17 mouse cellular contexts compared by ENCODE assay signal in genomic region chr3:145780784-145781442, GRCm38 (mm10). TPM values are rescaled to one million over a fixed set of nuclear protein-coding genes. Genes with fewer than 3 reads are reported as not detected.
DNase-seq lines count a peak whose midpoint lies in the region; ATAC-seq and TF ChIP-seq lines count a peak whose summit lies in the region.
"Had no signal": no experiment of that assay in that cellular context is flagged by ENCODE, and none has a peak within 500 bp of the region (broad histone marks: within the 10 kb centered on the region; RNA-seq: fewer than 3 reads in every experiment).

No protein-coding gene starts in this region.

- no peak for DNase-seq in intestine, embryonic 14.5 days (ENCODE audit: low spot score)
- DNase-seq in liver, embryonic 14.5 days (ENCODE audit: low read depth in 3 of 3, low spot score in 3 of 3) = no peak
- DNase-seq in right cerebral cortex, adult 2 months (ENCODE audit: low spot score in 2 of 2) = no peak
- no peak for DNase-seq in right cerebral cortex, postnatal 14 days
- no peak for DNase-seq in gastrocnemius, adult 8-10 months (ENCODE audit: low spot score in 2 of 2)
- DNase-seq: B cell, adult 2 months; cerebellum, adult 9-10 months; lung, postnatal 10 days; thymus, adult 2 months had no signal

- H3K36me3 ChIP-seq in E14TG2a.4 (ENCODE audit: insufficient read depth, low read length) = no peaks in the 10 kb centered on the region
- H3K36me3 ChIP-seq in intestine, embryonic 14.5 days (ENCODE audit: control insufficient read depth, insufficient read depth, low read length) = no peaks in the 10 kb centered on the region
- H3K36me3 ChIP-seq in kidney, embryonic 16.5 days (ENCODE audit: insufficient read depth, low read length) = no peaks in the 10 kb centered on the region
- no peaks in the 10 kb centered on the region for H3K36me3 ChIP-seq in liver, embryonic 14.5 days (replicated peaks; ENCODE audit: control insufficient read depth, insufficient read depth, low read depth)
- H3K36me3 ChIP-seq in heart, embryonic 11.5 days (ENCODE audit: control insufficient read depth, insufficient read depth, low read length) = no peaks in the 10 kb centered on the region
- H3K36me3 ChIP-seq: embryonic facial prominence, embryonic 12.5 days; forebrain, embryonic 12.5 days; heart, embryonic 10.5 days; hindbrain, embryonic 10.5 days; midbrain, embryonic 12.5 days had no signal

- H3K4me2 ChIP-seq in intestine, embryonic 14.5 days (ENCODE audit: low read length) = peak overlapping the region; percentile 15; the same call in 1 of the 2 replicates
- H3K4me2 ChIP-seq in kidney, embryonic 16.5 days (replicated peaks; ENCODE audit: low read depth, low read length) = 0 out of 2 replicates have a peak overlapping the region, but pooled peaks have one; percentile 22
- H3K4me2 ChIP-seq in liver, embryonic 14.5 days (ENCODE audit: low read depth) = peak overlapping the region; percentile 4; the same call in 1 of the 2 replicates
- H3K4me2 ChIP-seq in heart, embryonic 11.5 days = no peak overlapping the region
- H3K4me2 ChIP-seq: embryonic facial prominence, embryonic 12.5 days; forebrain, embryonic 12.5 days; midbrain, embryonic 12.5 days had no signal

- peaks cover 36% of the 10 kb centered on the region for H3K4me1 ChIP-seq in E14TG2a.4 (replicated peaks; ENCODE audit: low read depth, low read length)
- peaks cover 12% of the 10 kb centered on the region for H3K4me1 ChIP-seq in intestine, embryonic 14.5 days (replicated peaks; ENCODE audit: control insufficient read depth, insufficient read depth, low read length)
- peaks cover 51% of the 10 kb centered on the region for H3K4me1 ChIP-seq in kidney, embryonic 16.5 days (ENCODE audit: insufficient read depth, low read length)
- peaks cover 0 to 10% of the 10 kb centered on the region in 2 experiments; a peak in 2 of 4 replicates for H3K4me1 ChIP-seq in liver, embryonic 14.5 days (replicated peaks; ENCODE audit: control insufficient read depth in 2 of 2, insufficient read depth in 2 of 2, low read length in 1 of 2)
- H3K4me1 ChIP-seq in heart, embryonic 11.5 days (ENCODE audit: control insufficient read depth, insufficient read depth, low read length) = peaks cover 5% of the 10 kb centered on the region
- H3K4me1 ChIP-seq: midbrain, embryonic 12.5 days had no signal

- H3K27ac ChIP-seq in intestine, embryonic 14.5 days (ENCODE audit: low read depth) = peak overlapping the region; percentile 57; the same call in 1 of the 2 replicates
- H3K27ac ChIP-seq in kidney, embryonic 16.5 days (ENCODE audit: low read length) = peak overlapping the region; percentile 88
- no peak overlapping the region for H3K27ac ChIP-seq in liver, embryonic 14.5 days
- H3K27ac ChIP-seq in heart, embryonic 11.5 days (ENCODE audit: low read depth, low read length) = no peak overlapping the region
- H3K27ac ChIP-seq: embryonic facial prominence, embryonic 12.5 days; forebrain, embryonic 12.5 days; heart, embryonic 10.5 days; hindbrain, embryonic 10.5 days; midbrain, embryonic 12.5 days had no signal

- ATAC-seq in intestine, embryonic 14.5 days (replicated peaks; ENCODE audit: low FRiP score, low TSS enrichment, low read depth) = peak; percentile 90
- ATAC-seq in kidney, embryonic 16.5 days (ENCODE audit: low FRiP score, low TSS enrichment) = peak; percentile 91
- peak; percentile 75 for ATAC-seq in liver, embryonic 14.5 days (ENCODE audit: insufficient read depth)
- ATAC-seq in heart, embryonic 11.5 days (replicated peaks; ENCODE audit: insufficient number of reproducible peaks, low FRiP score, low TSS enrichment) = no peak

- H3K4me3 ChIP-seq in E14TG2a.4 (replicated peaks; ENCODE audit: low read length) = peak overlapping the region; percentile 50
- H3K4me3 ChIP-seq in intestine, embryonic 14.5 days (ENCODE audit: low read depth, low read length) = no peak overlapping the region
- no peak overlapping the region for H3K4me3 ChIP-seq in kidney, embryonic 16.5 days (ENCODE audit: low read length)
- no peak overlapping the region for H3K4me3 ChIP-seq in liver, embryonic 14.5 days (ENCODE audit: insufficient read depth in 1 of 2, low read depth in 2 of 2, low read length in 2 of 2)
- H3K4me3 ChIP-seq in heart, embryonic 11.5 days (ENCODE audit: low read depth, low read length) = no peak overlapping the region
- H3K4me3 ChIP-seq: embryonic facial prominence, embryonic 12.5 days; forebrain, embryonic 12.5 days; heart, embryonic 10.5 days; hindbrain, embryonic 10.5 days; midbrain, embryonic 12.5 days had no signal

- TF ChIP-seq CTCF in E14TG2a.4 (conservative IDR thresholded peaks at IDR 0.05; ENCODE audit: low read length) = no peak
- TF ChIP-seq CTCF in liver, embryonic 14.5 days (IDR thresholded peaks at IDR 0.05; ENCODE audit: low read depth) = no peak

- TF ChIP-seq EP300 in liver, embryonic 14.5 days (IDR thresholded peaks at IDR 0.05; ENCODE audit: low read depth) = no peak

- 51% methylated on average over 14 of the region's 14 CpGs for WGBS in intestine, embryonic 14.5 days
- WGBS in kidney, embryonic 16.5 days = 55% methylated on average over 14 of the region's 14 CpGs
- WGBS in liver, embryonic 14.5 days (ENCODE audit: insufficient replicate concordance) = 63% methylated on average over 14 of the region's 14 CpGs
- WGBS in heart, embryonic 11.5 days (ENCODE audit: insufficient replicate concordance) = 79% methylated on average over 14 of the region's 14 CpGs

- 0 out of 2 replicates have a peak, but pooled peaks cover 2% of the 10 kb centered on the region for H3K27me3 ChIP-seq in E14TG2a.4 (ENCODE audit: insufficient read depth, low read length)
- no peaks in the 10 kb centered on the region for H3K27me3 ChIP-seq in intestine, embryonic 14.5 days (replicated peaks; ENCODE audit: control insufficient read depth, insufficient read depth, low read length)
- no peaks in the 10 kb centered on the region for H3K27me3 ChIP-seq in kidney, embryonic 16.5 days (ENCODE audit: insufficient read depth, low read length)
- H3K27me3 ChIP-seq in liver, embryonic 14.5 days (ENCODE audit: control insufficient read depth, insufficient read depth, low read length) = no peaks in the 10 kb centered on the region
- no peaks in the 10 kb centered on the region for H3K27me3 ChIP-seq in heart, embryonic 11.5 days (ENCODE audit: control insufficient read depth, insufficient read depth, low read length)
- H3K27me3 ChIP-seq: embryonic facial prominence, embryonic 12.5 days; forebrain, embryonic 12.5 days; midbrain, embryonic 12.5 days had no signal

- H3K9me3 ChIP-seq in E14TG2a.4 (ENCODE audit: low read length) = peaks cover 4% of the 10 kb centered on the region; the same call in 1 of the 2 replicates
- H3K9me3 ChIP-seq in intestine, embryonic 14.5 days (ENCODE audit: control insufficient read depth, low read length) = no peaks in the 10 kb centered on the region
- H3K9me3 ChIP-seq in kidney, embryonic 16.5 days (ENCODE audit: low read length) = no peaks in the 10 kb centered on the region
- H3K9me3 ChIP-seq in liver, embryonic 14.5 days (ENCODE audit: control insufficient read depth, low read length) = no peaks in the 10 kb centered on the region
- H3K9me3 ChIP-seq in heart, embryonic 11.5 days (replicated peaks; ENCODE audit: control insufficient read depth, low read length) = no peaks in the 10 kb centered on the region
- H3K9me3 ChIP-seq: embryonic facial prominence, embryonic 12.5 days; forebrain, embryonic 12.5 days; heart, embryonic 10.5 days; hindbrain, embryonic 10.5 days; midbrain, embryonic 12.5 days had no signal

- H3K9ac ChIP-seq in intestine, embryonic 14.5 days (ENCODE audit: low read length) = no peak overlapping the region
- H3K9ac ChIP-seq in kidney, embryonic 16.5 days (replicated peaks; ENCODE audit: low read length) = no peak overlapping the region
- H3K9ac ChIP-seq in liver, embryonic 14.5 days (replicated peaks) = no peak overlapping the region
- no peak overlapping the region for H3K9ac ChIP-seq in heart, embryonic 11.5 days (ENCODE audit: low read depth, low read length)
- H3K9ac ChIP-seq: embryonic facial prominence, embryonic 12.5 days; forebrain, embryonic 12.5 days; midbrain, embryonic 12.5 days had no signal

RNA-seq across cellular contexts. Expression of gene Ddah1, which starts 22.4 kb away (rescaled TPM):
- 45.3 and 46.9 TPM in 2 replicates for polyA plus RNA-seq in intestine, embryonic 14.5 days (2014; fragmentation: Nextera tagmentation; extraction: Ambion mirVana)
- polyA plus RNA-seq in kidney, embryonic 16.5 days (2015; fragmentation: Nextera tagmentation; extraction: Ambion mirVana) = 73.5 and 76.7 TPM in 2 replicates
- 15.6 and 15.8 TPM in 2 replicates for polyA plus RNA-seq in liver, embryonic 14.5 days (2012; rRNA removed)
- 31.7 and 32.1 TPM in 2 replicates for polyA plus RNA-seq in liver, embryonic 14.5 days (2014; fragmentation: Nextera tagmentation; extraction: Ambion mirVana)
- polyA plus RNA-seq in heart, embryonic 11.5 days (2014; fragmentation: Nextera tagmentation; extraction: Ambion mirVana) = 42.4 and 44.6 TPM in 2 replicates
- 1 to 10 TPM; 1.7 to 3.0 (median 2.2) TPM for total RNA-seq in gastrocnemius, adult 8-10 months (2022)

Comparison
In these comparisons a context has a peak if more than half of its experiments do, and no peak if none do; other contexts are left out.
1. H3K27ac ChIP-seq: peak in intestine, embryonic 14.5 days (single experiment) and kidney, embryonic 16.5 days (single experiment); none in liver, embryonic 14.5 days (single experiment) and heart, embryonic 11.5 days (single experiment).